Mouse (Mus musculus) kidney, embryonic 15.5 days (tissue): Measurements from ENCODE around the gene Slc16a5. TPM values are rescaled to one million over a fixed set of nuclear protein-coding genes. Genes with fewer than 3 reads are reported as not detected.

Experiments used
- ATAC-seq: fragments of 200-750 bp; cut with Nextera tagmentation; replicated peaks from 2 replicates; pipeline ENCODE4 v1.8.0; 2017; ENCODE audit warnings: moderate TSS enrichment; ENCODE audit not compliant: low FRiP score
- H3K27ac ChIP-seq: fragments of 300-500 bp; sonication (generic); 2 replicates; pipeline ENCODE4 v1.5.1; 2015; ENCODE audit warnings: mild to moderate bottlenecking, inconsistent platforms
- H3K27me3 ChIP-seq: fragments of 300-500 bp; sonication (generic); 2 replicates; pipeline ENCODE4 v1.6.1; 2015; ENCODE audit warnings: inconsistent platforms
- H3K36me3 ChIP-seq: fragments of 300-500 bp; sonication (generic); 2 replicates; pipeline ENCODE4 v1.6.1; 2015; ENCODE audit warnings: inconsistent platforms
- H3K4me1 ChIP-seq: fragments of 300-500 bp; sonication (generic); 2 replicates; pipeline ENCODE4 v1.6.1; 2015; ENCODE audit warnings: inconsistent platforms
- H3K4me2 ChIP-seq: fragments of 300-500 bp; sonication (generic); 2 replicates; pipeline ENCODE4 v1.6.1; 2015; ENCODE audit warnings: moderate library complexity, mild to moderate bottlenecking, inconsistent platforms
- H3K4me3 ChIP-seq: fragments of 300-500 bp; sonication (generic); replicated peaks from 2 replicates; pipeline ENCODE4 v1.5.1; 2015; ENCODE audit warnings: mild to moderate bottlenecking, inconsistent platforms
- H3K9ac ChIP-seq: fragments of 300-500 bp; sonication (generic); 2 replicates; pipeline ENCODE4 v1.6.1; 2015; ENCODE audit warnings: mild to moderate bottlenecking, inconsistent platforms
- H3K9me3 ChIP-seq: fragments of 300-500 bp; sonication (generic); replicated peaks from 2 replicates; pipeline ENCODE4 v1.6.1; 2016; ENCODE audit warnings: inconsistent platforms
- WGBS: fragments of 180-500 bp; shearing (Covaris S2); methylation state at CpG from one replicate; pipeline ENCODE4 v1.1.7; 2015; ENCODE audit warnings: mixed read lengths; 5-methylcytosine and 5-hydroxymethylcytosine counted together
- polyA plus RNA-seq: library from polyadenylated mRNA; unstranded; fragments of >200 nt; fragmentation: Nextera tagmentation; extraction: Ambion mirVana; gene quantifications from 2 replicates; pipeline ENCODE4 v1.2.1, GENCODE M21; 2015

Slc16a5 gene
- polyA plus RNA-seq, 1 experiment from 2014 or later: 15.8 TPM

GRCm38 (mm10) chr11:115512004-115512403 is 49.7 kb downstream of the Slc16a5 start:
- H3K27ac ChIP-seq: peak overlapping the region; percentile 91; the same call in 1 of the 2 replicates
- no peaks in the 10 kb centered on the region for H3K27me3 ChIP-seq
- no peaks in the 10 kb centered on the region for H3K36me3 ChIP-seq
- H3K4me2 ChIP-seq: peak overlapping the region; percentile 79
- no peak for ATAC-seq
- H3K9me3 ChIP-seq: no peaks in the 10 kb centered on the region
- WGBS: 37% methylated on average over 3 of the region's 3 CpGs
- peak overlapping the region; percentile 71 for H3K4me3 ChIP-seq
- peaks cover 51% of the 10 kb centered on the region for H3K4me1 ChIP-seq
- peak overlapping the region; percentile 98 for H3K9ac ChIP-seq

- ATAC-seq: no peak
- 18% methylated on average over 8 of the region's 8 CpGs for WGBS
- peaks cover 45% of the 10 kb centered on the region for H3K4me1 ChIP-seq
These were observed 50.3 kb downstream of the Slc16a5 start for GRCm38 (mm10) chr11:115512407-115513183.

GRCm38 (mm10) chr11:115513271-115514237 is 51.3 kb downstream of the Slc16a5 start:
- Histone ChIP-seq H3K4me1 (peaks cover 43% of the 10 kb centered on the region), H3K36me3 (no peaks in the 10 kb centered on the region), H3K27me3 (no peaks in the 10 kb centered on the region), H3K4me2 (peak overlapping the region; percentile 79), H3K4me3 (peak overlapping the region; percentile 71), H3K9me3 (no peaks in the 10 kb centered on the region), H3K9ac (peak overlapping the region; percentile 98), H3K27ac (peak overlapping the region; percentile 91)
- WGBS: under 1% methylated on average over 57 of the region's 57 CpGs
- peak; percentile 59 for ATAC-seq

More at GRCm38 (mm10) chr11:115512407-115513183, 50.3 kb downstream of the Slc16a5 start:
- Histone ChIP-seq H3K27me3 (no peaks in the 10 kb centered on the region), H3K9ac (peak overlapping the region; percentile 98), H3K36me3 (no peaks in the 10 kb centered on the region), H3K9me3 (no peaks in the 10 kb centered on the region), H3K27ac (peak overlapping the region; percentile 91), H3K4me2 (peak overlapping the region; percentile 79), H3K4me3 (peak overlapping the region; percentile 71)

- Histone ChIP-seq H3K4me1 (peaks cover 42% of the 10 kb centered on the region), H3K27ac (peak within 1 kb of the TSS; percentile 91), H3K4me3 (peak within 1 kb of the TSS; percentile 71), H3K4me2 (peak within 1 kb of the TSS; percentile 79), H3K9me3 (no peaks in the 10 kb centered on the region), H3K36me3 (no peaks in the 10 kb centered on the region), H3K9ac (peak within 1 kb of the TSS; percentile 98), H3K27me3 (no peaks in the 10 kb centered on the region)
- peak; percentile 97 for ATAC-seq
- under 1% methylated on average over 24 of the region's 24 CpGs for WGBS
These were observed 52.0 kb downstream of the Slc16a5 start, which contains the start of gene Jpt1 for GRCm38 (mm10) chr11:115514238-115514663. TSS of gene Jpt1 (minus strand) at chr11:115514387.

GRCm38 (mm10) chr11:115515021-115515420 is 52.7 kb downstream of the Slc16a5 start:
- ATAC-seq: no peak
- Histone ChIP-seq H3K4me3 (no peak overlapping the region), H3K4me1 (peaks cover 37% of the 10 kb centered on the region), H3K4me2 (no peak overlapping the region), H3K27me3 (no peaks in the 10 kb centered on the region), H3K36me3 (no peaks in the 10 kb centered on the region), H3K27ac (no peak overlapping the region), H3K9me3 (no peaks in the 10 kb centered on the region), H3K9ac (no peak overlapping the region)
- WGBS: 61% methylated on average over 6 of the region's 6 CpGs

GRCm38 (mm10) chr11:115516942-115517341 is 54.7 kb downstream of the Slc16a5 start:
- Histone ChIP-seq H3K4me1 (peaks cover 18% of the 10 kb centered on the region), H3K27me3 (no peaks in the 10 kb centered on the region), H3K9ac (no peak overlapping the region), H3K9me3 (no peaks in the 10 kb centered on the region), H3K4me2 (no peak overlapping the region), H3K4me3 (no peak overlapping the region), H3K27ac (no peak overlapping the region), H3K36me3 (peaks cover 6% of the 10 kb centered on the region)
- 79% methylated on average over 5 of the region's 5 CpGs for whole genome bisulfite sequencing
- no peak for ATAC-seq

GRCm38 (mm10) chr11:115518693-115519092 is 56.4 kb downstream of the Slc16a5 start:
- ATAC-seq: no peak
- WGBS: 47% methylated on average over 9 of the region's 9 CpGs
- H3K9ac ChIP-seq: no peak overlapping the region

GRCm38 (mm10) chr11:115519581-115519980 is 57.3 kb downstream of the Slc16a5 start:
- H3K9me3 ChIP-seq: no peaks in the 10 kb centered on the region
- WGBS: 84% methylated on average over 3 of the region's 3 CpGs

More at GRCm38 (mm10) chr11:115518693-115519092, 56.4 kb downstream of the Slc16a5 start:
- Histone ChIP-seq H3K36me3 (peaks cover 17% of the 10 kb centered on the region), H3K27me3 (no peaks in the 10 kb centered on the region), H3K4me2 (no peak overlapping the region), H3K4me3 (no peak overlapping the region), H3K27ac (no peak overlapping the region), H3K9me3 (no peaks in the 10 kb centered on the region), H3K4me1 (peaks cover 8% of the 10 kb centered on the region; the same call in 1 of the 2 replicates)

GRCm38 (mm10) chr11:115520218-115520617 is 57.9 kb downstream of the Slc16a5 start:
- H3K4me1 ChIP-seq: peaks cover 4% of the 10 kb centered on the region; the same call in 1 of the 2 replicates
- 89% methylated on average over 2 of the region's 2 CpGs for WGBS
- H3K9me3 ChIP-seq: no peaks in the 10 kb centered on the region
- peaks cover 32% of the 10 kb centered on the region for H3K36me3 ChIP-seq
- H3K4me2 ChIP-seq: no peak overlapping the region
- H3K27ac ChIP-seq: no peak overlapping the region
- no peak for ATAC-seq
- H3K27me3 ChIP-seq: no peaks in the 10 kb centered on the region
- H3K4me3 ChIP-seq: no peak overlapping the region
- no peak overlapping the region for H3K9ac ChIP-seq

More at GRCm38 (mm10) chr11:115519581-115519980, 57.3 kb downstream of the Slc16a5 start:
- Histone ChIP-seq H3K36me3 (peaks cover 26% of the 10 kb centered on the region), H3K4me1 (peaks cover 8% of the 10 kb centered on the region; the same call in 1 of the 2 replicates), H3K27me3 (no peaks in the 10 kb centered on the region), H3K4me3 (no peak overlapping the region), H3K27ac (no peak overlapping the region), H3K9ac (no peak overlapping the region), H3K4me2 (no peak overlapping the region)
- ATAC-seq: no peak

- H3K9ac ChIP-seq: no peak overlapping the region
- WGBS: 82% methylated on average over 4 of the region's 4 CpGs
- H3K4me2 ChIP-seq: no peak overlapping the region
- no peaks in the 10 kb centered on the region for H3K27me3 ChIP-seq
- no peak for ATAC-seq
- H3K4me1 ChIP-seq: peaks cover 4% of the 10 kb centered on the region; the same call in 1 of the 2 replicates
- no peak overlapping the region for H3K4me3 ChIP-seq
- H3K9me3 ChIP-seq: no peaks in the 10 kb centered on the region
- peaks cover 41% of the 10 kb centered on the region for H3K36me3 ChIP-seq
- H3K27ac ChIP-seq: no peak overlapping the region
These were observed 58.8 kb downstream of the Slc16a5 start for GRCm38 (mm10) chr11:115521080-115521479.

GRCm38 (mm10) chr11:115522238-115522637 is 60.0 kb downstream of the Slc16a5 start:
- Histone ChIP-seq H3K9me3 (no peaks in the 10 kb centered on the region), H3K4me2 (no peak overlapping the region), H3K9ac (no peak overlapping the region), H3K4me3 (no peak overlapping the region), H3K27me3 (no peaks in the 10 kb centered on the region), H3K4me1 (peaks cover 4% of the 10 kb centered on the region; the same call in 1 of the 2 replicates), H3K36me3 (peaks cover 53% of the 10 kb centered on the region), H3K27ac (no peak overlapping the region)
- no peak for ATAC-seq
- 93% methylated on average over 2 of the region's 2 CpGs for WGBS
